Mouse (Mus musculus): ENCODE measurements around the gene Gm10577.

- TF ChIP-seq CTCF (IDR thresholded peaks at IDR 0.05; ENCODE audit: low read depth) (no peak), EP300 (IDR thresholded peaks at IDR 0.05; ENCODE audit: low read depth) (no peak)
These were observed 41.6 kb upstream of the Gm10577 start for GRCm38 (mm10) chr4:101062146-101062545.

All from liver, embryonic 14.5 days (tissue).